Mouse (Mus musculus) stomach, postnatal 0 days (tissue): ENCODE data around the gene Rae1.

ENCODE experiments used
- CTCF ChIP-seq: IDR thresholded peaks from 2 replicates; pipeline ENCODE4 v1.5.1; 2016; ENCODE audit warnings: antibody characterized with exemption, low read depth, mild to moderate bottlenecking, moderate library complexity
- EP300 ChIP-seq: optimal IDR thresholded peaks from 2 replicates; pipeline ENCODE3; 2016; ENCODE audit warnings: antibody characterized with exemption

GRCm38 (mm10) chr2:173037827-173038607 is 38.1 kb downstream of the Rae1 start:
- TF ChIP-seq CTCF (no peak), EP300 (no peak)
